Mouse (Mus musculus) embryo, embryonic 11.5 days (tissue): ENCODE measurements around the gene 4430402I18Rik.

Source experiments
- DNase-seq: peaks from one replicate; pipeline ENCODE4 v3.0.0-alpha.2; 2012; ENCODE audit warnings: low read depth, low spot score

The 4430402I18Rik gene

DNA sequence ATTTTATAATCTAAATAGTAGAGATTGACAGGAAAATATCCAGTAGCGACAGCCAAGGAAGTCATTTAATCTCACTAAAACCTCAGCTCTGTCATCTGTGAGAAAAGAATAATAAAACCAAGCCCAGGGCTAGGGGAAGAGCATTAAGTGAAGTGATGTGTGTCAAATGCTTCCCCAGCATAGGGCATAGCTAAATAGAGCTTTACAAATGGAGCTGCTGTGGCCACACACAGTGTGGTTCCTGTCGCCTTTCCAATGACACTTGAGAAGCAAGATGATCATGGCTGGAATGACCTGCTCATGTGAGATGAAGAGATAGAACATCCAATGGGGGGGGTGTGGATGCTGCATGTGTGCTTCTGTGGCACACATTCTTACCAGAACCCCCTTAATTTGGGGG, 65.5 kb downstream of the 4430402I18Rik start:
- no peak for DNase-seq

DNA sequence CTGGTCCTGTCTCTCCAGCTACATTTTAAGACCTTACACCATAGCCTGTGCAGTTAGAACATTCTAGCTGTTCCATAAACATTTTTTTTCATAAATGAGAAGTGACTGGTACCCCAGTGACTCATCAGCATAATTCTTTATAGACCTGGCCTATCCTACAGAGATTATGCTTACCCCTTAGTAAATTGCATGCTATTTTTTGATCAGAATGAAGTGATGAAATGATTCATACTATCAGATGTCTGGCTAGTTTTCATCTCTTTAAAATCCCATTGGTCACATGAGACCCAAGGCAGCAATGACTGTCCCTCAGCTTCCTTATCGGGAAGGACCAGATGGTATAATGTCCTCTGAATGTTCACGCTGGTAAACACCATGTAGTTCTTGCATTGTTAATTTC, 66.8 kb downstream of the 4430402I18Rik start:
- DNase-seq, result no peak

DNA sequence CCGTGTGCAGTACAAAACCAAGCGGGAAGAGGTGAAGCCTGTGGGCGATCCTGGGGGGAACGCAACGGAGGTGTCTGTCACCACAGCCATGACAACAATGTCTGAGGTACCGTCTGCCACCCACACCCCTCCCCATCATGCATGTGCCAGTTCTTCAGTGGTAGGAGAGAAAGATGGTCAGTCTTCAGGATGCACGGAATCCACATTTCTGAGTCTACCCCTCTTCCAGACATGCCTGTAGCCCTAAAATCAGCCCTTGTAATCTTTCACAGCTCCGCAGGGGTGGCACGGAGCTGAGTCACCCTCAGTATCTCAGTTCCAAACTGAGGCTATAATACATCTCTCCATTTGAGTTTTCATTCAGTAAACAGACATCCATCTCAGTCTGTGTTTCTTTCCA, 70.1 kb downstream of the 4430402I18Rik start:
- no peak for DNase-seq

DNA sequence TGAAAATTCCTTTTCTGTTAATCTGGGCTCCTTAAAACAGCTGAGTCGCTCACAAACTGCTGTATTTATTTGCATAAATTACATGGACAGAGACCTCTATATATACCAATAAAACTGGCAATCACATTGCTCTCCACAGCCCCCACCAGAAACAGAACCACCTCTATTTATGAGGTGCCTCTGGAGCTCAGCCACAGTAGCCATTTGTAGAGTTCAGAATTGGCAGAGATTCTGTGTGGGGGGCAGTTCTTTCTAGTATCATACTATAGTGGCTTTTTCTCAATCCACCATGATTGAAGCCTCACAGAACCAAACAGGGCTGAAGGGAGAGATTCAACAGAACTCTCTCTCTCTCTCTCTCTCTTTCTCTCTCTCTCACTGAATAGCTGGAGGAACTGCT, 71.0 kb downstream of the 4430402I18Rik start:
- DNase-seq, result no peak

DNA sequence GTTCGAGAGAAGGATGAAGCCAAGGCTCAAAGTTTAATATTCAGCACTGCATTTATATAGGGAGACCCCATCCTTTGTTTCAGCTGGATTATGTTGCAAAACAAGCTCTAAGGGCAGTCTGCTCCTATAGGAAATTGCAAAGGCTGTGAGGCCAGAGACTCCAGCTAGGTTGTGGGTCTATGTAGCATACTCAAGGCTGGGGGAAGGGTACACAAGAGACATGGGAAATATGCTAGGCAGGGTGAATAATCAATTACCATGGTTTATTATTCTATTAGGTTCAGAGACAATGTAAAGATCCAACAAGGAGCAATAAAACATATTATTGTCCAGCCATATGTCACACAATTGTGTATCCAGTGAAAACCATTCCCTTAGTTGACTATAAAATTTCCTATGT, 75.7 kb downstream of the 4430402I18Rik start:
- no peak for DNase-seq

DNA sequence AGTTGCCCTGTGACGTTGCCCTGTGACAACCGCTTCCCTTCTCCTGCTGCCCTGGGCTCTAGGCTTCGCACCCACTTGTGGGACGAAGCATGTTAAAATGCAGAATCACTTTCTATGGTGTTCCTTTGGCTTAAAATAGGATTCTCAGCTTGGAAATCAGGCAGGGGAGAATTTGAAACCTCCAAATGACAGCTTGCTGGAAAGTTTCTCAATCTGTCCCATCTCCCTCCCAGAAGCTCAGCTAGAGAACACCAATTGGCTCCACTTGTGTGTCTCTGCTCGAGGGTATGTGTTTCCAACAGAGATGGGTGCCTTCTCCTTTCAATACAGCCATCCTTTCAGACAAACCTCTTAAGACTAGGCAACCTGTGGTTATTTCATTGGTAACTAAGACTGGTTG, 76.4 kb downstream of the 4430402I18Rik start:
- DNase-seq, result no peak

DNA sequence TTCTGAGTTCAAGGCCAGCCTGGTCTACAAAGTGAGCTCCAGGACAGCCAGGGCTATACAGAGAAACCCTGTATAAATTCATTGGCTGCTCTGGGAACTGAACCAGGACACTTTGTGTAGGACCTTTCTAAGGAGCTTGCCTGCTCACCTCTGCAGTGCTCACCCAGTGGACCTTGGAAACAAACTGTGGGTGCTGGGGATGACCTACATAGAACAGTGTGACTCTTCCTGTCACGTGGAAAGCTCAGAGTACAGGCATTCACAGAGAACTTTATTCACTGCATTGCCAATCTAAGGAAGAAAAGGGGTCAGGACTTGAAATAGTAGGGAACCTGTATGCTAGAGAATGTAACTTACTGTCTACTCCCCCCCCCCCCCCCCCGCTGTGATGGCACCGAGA, 78.3 kb downstream of the 4430402I18Rik start:
- DNase-seq, result no peak

DNA sequence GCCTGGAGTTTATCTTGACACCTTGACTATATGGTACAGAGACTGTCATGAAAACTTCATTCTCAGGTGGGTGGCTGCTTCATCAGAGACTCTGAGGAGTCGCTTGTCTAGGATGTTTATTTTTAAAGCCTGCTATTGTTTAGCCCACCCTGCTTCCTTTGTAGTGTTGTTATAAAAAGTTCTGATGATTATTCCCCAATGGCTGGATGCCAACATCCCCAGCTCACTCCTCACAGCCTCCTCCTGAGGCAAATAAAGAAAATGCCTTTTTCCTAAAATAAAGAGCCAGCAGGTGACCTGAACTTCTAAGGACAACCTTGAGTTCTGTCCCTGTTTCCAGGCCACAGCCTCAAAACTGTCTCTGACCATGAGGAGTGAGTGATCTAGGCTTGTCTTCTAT, 79.1 kb downstream of the 4430402I18Rik start:
- no peak for DNase-seq

DNA sequence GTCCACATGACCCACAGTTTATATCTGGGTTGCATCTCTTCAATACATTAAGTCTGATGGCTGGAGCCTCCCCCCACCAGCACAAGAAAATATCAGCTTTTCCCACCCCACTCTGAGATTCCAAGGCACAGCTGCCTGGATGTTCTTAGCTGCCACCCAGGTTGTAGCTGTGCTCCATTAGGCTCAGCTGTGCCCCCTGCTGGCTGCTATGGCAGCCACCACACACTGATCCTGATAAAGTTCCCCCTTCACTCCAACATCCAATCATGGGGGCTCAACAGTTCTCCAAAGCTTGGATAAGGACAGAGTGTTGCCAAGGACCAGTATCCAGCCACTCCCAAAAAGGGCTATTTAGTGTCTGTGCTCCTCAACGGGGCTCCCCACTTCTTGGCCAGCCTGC, 84.5 kb downstream of the 4430402I18Rik start:
- DNase-seq, result peak; percentile 22

DNA sequence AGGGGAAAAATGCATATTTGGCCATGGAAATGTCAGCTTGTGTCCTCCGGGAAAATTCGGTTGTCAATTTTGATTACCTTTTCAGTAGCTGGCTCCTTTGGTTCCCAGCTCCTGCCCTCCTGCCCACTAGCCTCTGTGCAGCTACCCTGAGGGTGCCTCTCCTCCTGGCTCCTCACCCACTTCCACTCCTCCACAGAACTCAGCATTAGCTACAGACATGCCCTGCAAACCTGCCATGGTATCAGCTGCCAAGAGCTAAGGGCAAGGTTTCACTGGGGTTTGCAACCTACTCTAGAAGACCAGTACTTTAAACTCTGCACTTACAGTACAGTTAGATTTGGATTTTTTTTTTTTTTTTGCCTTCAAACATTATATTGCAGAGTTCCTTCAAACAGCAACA, 88.1 kb downstream of the 4430402I18Rik start:
- no peak for DNase-seq

DNA sequence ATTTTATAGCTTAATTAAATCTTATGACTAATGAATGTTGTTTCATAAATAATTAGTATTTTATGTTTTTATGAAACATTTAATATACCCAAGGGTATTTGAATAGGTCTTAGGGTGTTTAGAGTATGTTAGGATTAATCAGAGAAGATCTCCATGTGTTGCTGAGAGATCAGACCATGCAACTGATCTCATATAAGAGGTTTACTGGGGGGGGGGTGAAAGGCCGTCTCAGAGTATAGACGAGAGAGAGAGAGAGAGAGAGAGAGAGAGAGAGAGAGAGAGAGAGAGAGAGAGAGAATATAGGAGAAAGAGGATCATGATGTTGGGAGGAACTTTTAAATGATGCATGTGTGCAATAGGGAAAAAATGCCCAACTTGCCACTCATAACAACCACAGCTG, 97.2 kb downstream of the 4430402I18Rik start:
- DNase-seq, result no peak

DNA sequence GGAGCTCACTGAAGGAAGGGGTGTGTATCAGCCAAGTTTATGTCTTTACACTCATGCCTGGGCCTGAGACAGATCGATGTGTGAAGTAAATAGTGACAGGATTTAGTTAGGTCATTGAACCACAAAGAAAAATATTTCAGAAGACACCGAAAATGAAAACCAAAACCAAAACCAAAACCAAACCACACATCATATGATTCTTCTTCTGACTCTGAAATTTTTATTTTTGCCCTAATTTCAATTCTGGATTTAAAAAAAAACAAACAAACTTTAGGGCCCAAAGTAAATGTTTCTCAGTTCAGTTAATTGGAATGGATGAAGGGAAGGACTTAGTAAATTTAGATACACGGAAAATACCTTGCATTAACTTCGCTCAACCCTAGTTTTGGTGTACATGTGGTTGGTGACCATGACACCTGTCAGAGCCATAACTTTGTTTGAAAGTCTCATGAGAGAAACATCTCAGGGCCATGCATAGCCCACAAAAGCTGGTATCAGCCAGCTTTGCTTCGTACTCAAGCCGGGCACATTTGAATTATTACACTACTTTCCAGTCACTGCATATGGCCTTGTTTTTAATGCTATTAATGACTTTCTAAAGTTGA, 98.2 kb downstream of the 4430402I18Rik start:
- no peak for DNase-seq

DNA sequence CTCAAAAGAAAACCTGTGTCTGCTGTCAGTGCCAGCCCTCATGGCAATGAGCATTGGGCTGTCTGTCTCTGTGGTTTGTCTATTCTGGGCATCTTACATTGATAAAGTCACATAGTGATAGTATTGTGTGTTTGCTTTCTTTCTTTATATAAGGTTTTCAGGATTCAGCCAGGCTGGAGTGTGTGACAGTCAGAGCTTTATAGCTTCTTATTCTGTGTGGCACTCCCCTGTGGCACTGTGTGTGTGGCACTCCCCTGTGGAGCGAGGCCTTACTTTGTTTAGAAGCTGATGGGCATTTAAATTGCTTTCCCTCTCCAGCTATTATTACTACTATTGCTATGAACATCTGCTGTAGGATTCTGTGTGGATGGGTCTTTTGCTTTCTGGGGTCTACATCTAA, 102.1 kb downstream of the 4430402I18Rik start:
- DNase-seq, result no peak

DNA sequence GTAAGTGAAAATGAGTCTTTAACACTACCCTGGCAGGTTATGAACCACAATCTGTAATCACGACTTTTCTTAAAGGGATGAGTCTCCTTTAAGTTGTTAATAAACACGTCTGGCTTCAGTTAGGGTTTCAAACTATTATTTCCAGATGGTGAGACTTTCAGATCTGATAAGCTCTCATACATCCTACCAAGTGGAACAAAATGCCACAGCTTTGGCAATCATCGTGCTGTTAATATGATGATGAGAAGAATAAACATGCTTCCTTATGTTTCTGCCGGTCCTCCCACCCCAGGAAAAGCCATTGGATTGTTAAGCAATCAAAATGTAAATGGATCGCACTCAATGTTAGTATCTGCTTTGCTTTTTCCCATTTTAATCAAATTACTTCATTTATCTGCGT, 102.6 kb downstream of the 4430402I18Rik start:
- no peak for DNase-seq

DNA sequence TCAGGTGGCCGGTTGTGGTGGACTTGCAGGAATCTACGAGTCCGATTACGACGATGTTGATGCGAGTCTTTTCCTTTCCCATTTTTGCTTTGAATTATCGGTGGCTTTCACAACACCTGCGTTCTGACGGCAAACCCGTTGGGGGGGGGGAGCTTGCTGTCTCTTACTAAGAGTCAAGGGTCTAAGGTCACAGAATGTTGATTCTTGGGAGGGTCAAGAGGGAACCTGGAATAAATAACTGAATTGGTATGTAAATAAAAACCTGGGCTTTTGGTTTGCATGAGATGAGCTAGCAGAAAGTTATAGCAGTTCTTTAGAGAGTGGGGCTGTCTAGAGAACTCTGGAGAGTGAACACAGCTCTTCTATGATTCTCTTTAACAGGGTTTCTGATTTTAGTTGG, 104.0 kb downstream of the 4430402I18Rik start:
- DNase-seq, result no peak

DNA sequence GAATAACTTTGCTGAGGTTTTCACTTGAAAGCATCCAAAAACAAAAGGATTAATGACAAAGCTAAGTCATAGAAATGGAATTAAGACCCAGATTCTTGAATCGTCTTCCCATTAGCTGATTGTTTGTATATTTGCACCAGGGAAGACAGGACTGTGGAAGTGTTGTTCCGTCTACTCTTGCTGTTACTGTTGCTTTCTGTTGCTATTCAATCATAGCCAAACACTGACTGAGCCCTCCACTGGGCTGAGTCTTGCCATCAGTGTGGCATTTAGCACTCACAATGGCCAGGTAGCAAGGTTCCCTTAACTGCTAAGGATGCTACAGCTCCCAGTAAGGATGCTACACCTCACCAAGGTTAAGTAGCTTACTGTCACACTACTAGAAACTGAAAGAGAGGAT, 107.4 kb downstream of the 4430402I18Rik start:
- no peak for DNase-seq

DNA sequence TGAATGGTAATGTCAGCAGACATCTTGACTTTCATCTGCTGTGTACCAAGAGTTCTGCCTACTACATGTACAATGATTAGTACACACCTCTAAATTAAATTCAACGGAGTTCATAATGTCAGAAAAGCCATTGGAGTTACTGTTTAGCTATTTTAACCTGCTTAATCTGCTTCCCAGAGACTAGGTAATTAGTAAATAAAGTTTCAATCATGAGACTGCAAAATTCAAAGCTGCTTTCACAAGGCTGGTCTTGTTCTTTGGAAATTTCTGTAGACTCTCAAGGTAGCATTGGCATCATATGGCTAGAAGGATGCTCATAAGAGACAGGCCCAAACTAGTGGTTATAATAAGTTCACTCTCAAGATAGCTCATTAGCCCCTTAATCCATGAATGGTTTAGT, 112.8 kb downstream of the 4430402I18Rik start:
- DNase-seq, result no peak

DNA sequence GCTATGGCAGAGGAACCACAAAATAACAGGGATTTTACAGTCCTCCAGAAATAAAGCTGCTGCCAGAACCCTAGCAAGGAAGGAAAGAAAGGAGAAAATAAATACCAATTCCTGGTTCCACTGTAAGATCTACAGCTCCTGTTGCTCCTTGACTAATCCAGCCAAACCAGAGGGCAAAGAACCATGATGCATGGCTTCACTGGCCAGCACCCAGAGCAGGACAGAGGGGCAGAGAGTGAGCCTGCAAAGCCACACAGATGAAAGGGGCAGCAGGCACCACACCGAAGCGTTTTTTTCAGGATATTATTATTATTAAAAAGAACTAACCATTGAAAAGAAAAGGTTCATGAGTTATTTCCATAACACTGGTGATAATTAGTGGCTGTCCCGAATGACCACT, 115.6 kb downstream of the 4430402I18Rik start:
- DNase-seq, result no peak

DNA sequence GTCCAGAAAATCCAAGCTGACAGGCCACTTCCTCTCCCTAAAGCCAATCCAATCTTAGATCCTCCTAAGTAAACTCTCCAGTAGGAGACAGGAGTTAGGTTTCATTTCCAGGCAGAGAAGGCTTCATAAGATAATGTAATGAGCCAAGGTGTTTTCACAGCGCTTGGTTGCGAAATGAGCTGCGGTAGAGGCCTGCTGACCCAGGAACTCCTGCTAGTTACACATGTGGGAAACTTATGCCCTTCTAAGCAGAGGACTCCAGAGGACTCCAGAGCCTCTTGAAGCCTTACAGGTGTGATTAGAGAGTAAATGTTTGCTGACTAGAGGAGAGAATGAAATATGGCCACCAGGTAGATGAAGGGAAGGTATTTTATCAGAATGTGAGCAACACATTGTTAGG, 117.1 kb downstream of the 4430402I18Rik start:
- DNase-seq, result no peak

DNA sequence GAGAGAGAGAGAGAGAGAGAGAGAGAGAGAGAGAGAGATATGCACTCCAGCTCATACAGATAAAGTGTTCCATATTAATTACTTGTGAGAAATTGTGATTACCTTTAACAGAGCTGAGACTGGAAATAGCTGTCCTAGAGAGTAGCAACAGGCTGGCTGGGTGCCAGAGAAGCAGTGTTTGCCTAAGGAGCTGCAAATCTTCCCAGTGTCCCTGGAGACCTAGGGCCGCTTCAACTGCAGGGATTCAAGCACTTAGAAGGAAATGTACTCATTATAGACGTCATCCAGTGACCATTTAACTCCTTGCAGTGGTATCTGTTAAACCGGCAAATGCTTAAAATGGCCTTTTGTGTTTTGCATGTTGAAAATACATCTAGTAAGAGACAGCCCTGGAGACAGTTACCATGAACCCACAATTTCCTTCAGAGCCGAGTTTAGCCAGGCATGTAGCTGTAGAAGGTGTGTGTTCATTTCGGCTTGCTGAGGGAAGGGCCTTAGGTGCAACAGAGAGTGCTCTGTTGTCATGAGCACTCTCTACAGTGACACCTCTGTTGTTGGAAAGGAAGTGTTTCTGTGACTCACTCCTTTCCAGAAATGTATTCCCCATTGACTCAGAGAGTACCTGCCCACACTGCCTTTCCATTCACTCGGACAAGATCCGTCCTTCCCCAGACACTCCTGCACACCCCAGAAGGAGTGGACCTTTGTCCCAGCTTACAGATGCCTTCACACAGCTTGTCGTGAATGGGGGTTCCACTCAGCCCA, 122.5 kb downstream of the 4430402I18Rik start:
- DNase-seq, result no peak
